In genomic region chr5:112302310-112302709, GRCm38 (mm10) we compare ENCODE assay signal across 21 mouse cellular contexts. TPM values are rescaled to one million over a fixed set of nuclear protein-coding genes. Genes with fewer than 3 reads are reported as not detected.
DNase-seq lines count a peak whose midpoint lies in the region; ATAC-seq and TF ChIP-seq lines count a peak whose summit lies in the region.
"Had no signal": no experiment of that assay in that cellular context is flagged by ENCODE, and none has a peak within 500 bp of the region (broad histone marks: within the 10 kb centered on the region; RNA-seq: fewer than 3 reads in every experiment).

No protein-coding gene starts in this region.

- no peak for TF ChIP-seq CTCF in lung, adult 2 months (IDR thresholded peaks at IDR 0.05; ENCODE audit: insufficient read depth, low read length)
- TF ChIP-seq CTCF in liver, embryonic 14.5 days (IDR thresholded peaks at IDR 0.05; ENCODE audit: low read depth) = no peak

- no peaks in the 10 kb centered on the region for H3K27me3 ChIP-seq in lung, embryonic 16.5 days (ENCODE audit: control insufficient read depth, insufficient read depth, low read depth, low read length)
- H3K27me3 ChIP-seq in liver, embryonic 14.5 days (ENCODE audit: control insufficient read depth, insufficient read depth, low read length) = no peaks in the 10 kb centered on the region
- H3K27me3 ChIP-seq: forebrain, embryonic 13.5 days; hindbrain, embryonic 12.5 days; midbrain, embryonic 12.5 days had no signal

- H3K36me3 ChIP-seq in lung, embryonic 16.5 days (ENCODE audit: control insufficient read depth, insufficient read depth, low read length) = peaks cover 6% of the 10 kb centered on the region
- H3K36me3 ChIP-seq in liver, embryonic 14.5 days (replicated peaks; ENCODE audit: control insufficient read depth, insufficient read depth, low read depth) = no peaks in the 10 kb centered on the region

- H3K9ac ChIP-seq in lung, embryonic 16.5 days (ENCODE audit: low read length) = no peak overlapping the region
- no peak overlapping the region for H3K9ac ChIP-seq in liver, embryonic 14.5 days (replicated peaks)
- H3K9ac ChIP-seq: forebrain, embryonic 13.5 days; hindbrain, embryonic 12.5 days; midbrain, embryonic 12.5 days had no signal

- no peak overlapping the region for H3K4me2 ChIP-seq in lung, embryonic 16.5 days (ENCODE audit: low read depth, low read length)
- no peak overlapping the region for H3K4me2 ChIP-seq in liver, embryonic 14.5 days (ENCODE audit: low read depth)
- H3K4me2 ChIP-seq: forebrain, embryonic 13.5 days; hindbrain, embryonic 12.5 days; midbrain, embryonic 12.5 days had no signal

- DNase-seq in adrenal gland, adult (ENCODE audit: inconsistent age in 2 of 2, low spot score in 1 of 2) = peak; percentile 77 to 88
- no peak for DNase-seq in adrenal gland, postnatal 25 days
- DNase-seq in lung, adult 2 months = no peak
- peak in 1 of 3 experiments; percentile 20 for DNase-seq in liver, embryonic 14.5 days (ENCODE audit: low read depth in 3 of 3, low spot score in 3 of 3)
- DNase-seq in yolk sac, embryonic 10.5 days (ENCODE audit: low spot score) = peak; percentile 82
- no peak for DNase-seq in embryo, embryonic 10 days (ENCODE audit: low spot score)
- DNase-seq: cerebellum, adult 9-10 months; gastrocnemius, postnatal 14 days; heart, postnatal 10 days; kidney, postnatal 10 days; lung, postnatal 14 days; right cerebral cortex, postnatal 25 days; thymus, adult 2 months had no signal

- peak overlapping the region; percentile 1; the same call in 1 of the 2 replicates for H3K27ac ChIP-seq in lung, embryonic 16.5 days (ENCODE audit: low read length)
- H3K27ac ChIP-seq in liver, embryonic 14.5 days = no peak overlapping the region
- H3K27ac ChIP-seq: forebrain, embryonic 13.5 days; heart, embryonic 10.5 days; hindbrain, embryonic 12.5 days; midbrain, embryonic 12.5 days had no signal

- peak; percentile 46; the same call in 1 of the 2 replicates for ATAC-seq in lung, embryonic 16.5 days (ENCODE audit: low read depth)
- peak; percentile 81 for ATAC-seq in liver, embryonic 14.5 days (ENCODE audit: insufficient read depth)
- ATAC-seq in megakaryocyte progenitor cell, adult 5-6 weeks (replicated peaks; ENCODE audit: poor library complexity) = no peak
- ATAC-seq: forebrain, embryonic 13.5 days had no signal

- 52% methylated on average over 5 of the region's 5 CpGs for WGBS in lung, embryonic 16.5 days
- WGBS in lung, adult 2 months = 66% methylated on average over 5 of the region's 5 CpGs
- 72% methylated on average over 5 of the region's 5 CpGs for WGBS in liver, embryonic 14.5 days (ENCODE audit: insufficient replicate concordance)

- H3K4me1 ChIP-seq in lung, embryonic 16.5 days (replicated peaks; ENCODE audit: control insufficient read depth, insufficient read depth, low read length) = peaks cover 8% of the 10 kb centered on the region; the same call in 1 of the 2 replicates
- H3K4me1 ChIP-seq in lung, adult 2 months (ENCODE audit: control insufficient read depth, insufficient read depth, low read length) = peaks cover 24% of the 10 kb centered on the region
- H3K4me1 ChIP-seq in liver, embryonic 14.5 days (replicated peaks; ENCODE audit: control insufficient read depth in 2 of 2, insufficient read depth in 2 of 2, low read length in 1 of 2) = peaks cover 3 to 29% of the 10 kb centered on the region in 2 experiments
- H3K4me1 ChIP-seq: forebrain, embryonic 13.5 days; hindbrain, embryonic 12.5 days; midbrain, embryonic 12.5 days had no signal

- H3K9me3 ChIP-seq in lung, embryonic 16.5 days (ENCODE audit: control insufficient read depth, low read length) = no peaks in the 10 kb centered on the region
- H3K9me3 ChIP-seq in liver, embryonic 14.5 days (ENCODE audit: control insufficient read depth, low read length) = no peaks in the 10 kb centered on the region
- H3K9me3 ChIP-seq: forebrain, embryonic 13.5 days; G1E; heart, embryonic 10.5 days; hindbrain, embryonic 12.5 days; midbrain, embryonic 12.5 days had no signal

- no peak for TF ChIP-seq EP300 in liver, embryonic 14.5 days (IDR thresholded peaks at IDR 0.05; ENCODE audit: low read depth)

- no peak for TF ChIP-seq POLR2A in lung, adult 2 months (IDR thresholded peaks at IDR 0.05; ENCODE audit: borderline replicate concordance, extremely low read depth, low read depth, low read length)

- no peak overlapping the region for H3K4me3 ChIP-seq in lung, embryonic 16.5 days (ENCODE audit: low read length)
- no peak overlapping the region for H3K4me3 ChIP-seq in lung, adult 2 months (replicated peaks; ENCODE audit: extremely low read depth, low read depth, low read length)
- H3K4me3 ChIP-seq in liver, embryonic 14.5 days (ENCODE audit: insufficient read depth in 1 of 2, low read depth in 2 of 2, low read length in 2 of 2) = no peak overlapping the region
- H3K4me3 ChIP-seq: forebrain, embryonic 13.5 days; heart, embryonic 10.5 days; hindbrain, embryonic 12.5 days; midbrain, embryonic 12.5 days had no signal

RNA-seq across cellular contexts. Expression of gene Tfip11, which starts 23.8 kb away (rescaled TPM):
- total RNA-seq in adrenal gland, postnatal 25 days (2021) = 33.3 and 38.6 TPM in 2 replicates
- 31.1 TPM in 2 replicates for polyA plus RNA-seq in lung, embryonic 16.5 days (2015; fragmentation: Nextera tagmentation; extraction: Ambion mirVana)
- polyA plus RNA-seq in lung, adult 2 months (2012; rRNA removed) = 33.5 and 36.2 TPM in 2 replicates
- 10.7 and 11.6 TPM in 2 replicates for polyA plus RNA-seq in liver, embryonic 14.5 days (2012; rRNA removed)
- polyA plus RNA-seq in liver, embryonic 14.5 days (2014; fragmentation: Nextera tagmentation; extraction: Ambion mirVana) = 8.0 and 9.2 TPM in 2 replicates
- 12.9 and 16.2 TPM in 2 replicates for total RNA-seq in megakaryocyte progenitor cell, adult 5-6 weeks (2015)
- total RNA-seq in megakaryocyte progenitor cell, adult 5-6 weeks (2017) = 12.9 and 20.1 TPM in 2 replicates

RNA-seq across cellular contexts. Expression of gene Tpst2, which starts 25.8 kb away (rescaled TPM):
- 144 and 210 TPM in 2 replicates for total RNA-seq in adrenal gland, postnatal 25 days (2021)
- polyA plus RNA-seq in lung, embryonic 16.5 days (2015; fragmentation: Nextera tagmentation; extraction: Ambion mirVana) = 66.8 and 67.9 TPM in 2 replicates
- 122 and 144 TPM in 2 replicates for polyA plus RNA-seq in lung, adult 2 months (2012; rRNA removed)
- 16.2 and 17.2 TPM in 2 replicates for polyA plus RNA-seq in liver, embryonic 14.5 days (2012; rRNA removed)
- polyA plus RNA-seq in liver, embryonic 14.5 days (2014; fragmentation: Nextera tagmentation; extraction: Ambion mirVana) = 30.7 and 30.9 TPM in 2 replicates
- 22.6 and 29.6 TPM in 2 replicates for total RNA-seq in megakaryocyte progenitor cell, adult 5-6 weeks (2015)
- total RNA-seq in megakaryocyte progenitor cell, adult 5-6 weeks (2017) = 31.4 and 45.3 TPM in 2 replicates

RNA-seq across cellular contexts. Expression of gene Srrd, which starts 40.5 kb away (rescaled TPM):
- 22.4 and 29.1 TPM in 2 replicates for total RNA-seq in adrenal gland, postnatal 25 days (2021)
- 34.5 and 36.8 TPM in 2 replicates for polyA plus RNA-seq in lung, embryonic 16.5 days (2015; fragmentation: Nextera tagmentation; extraction: Ambion mirVana)
- polyA plus RNA-seq in lung, adult 2 months (2012; rRNA removed) = 34.6 and 38.4 TPM in 2 replicates
- polyA plus RNA-seq in liver, embryonic 14.5 days (2012; rRNA removed) = 15.7 and 16.0 TPM in 2 replicates
- 13.3 and 15.3 TPM in 2 replicates for polyA plus RNA-seq in liver, embryonic 14.5 days (2014; fragmentation: Nextera tagmentation; extraction: Ambion mirVana)
- total RNA-seq in megakaryocyte progenitor cell, adult 5-6 weeks (2015) = 33.7 and 40.2 TPM in 2 replicates
- total RNA-seq in megakaryocyte progenitor cell, adult 5-6 weeks (2017) = 15.1 and 18.5 TPM in 2 replicates

RNA-seq across cellular contexts. Expression of gene Hps4, which starts 40.6 kb away (rescaled TPM):
- 32.8 and 36.7 TPM in 2 replicates for total RNA-seq in adrenal gland, postnatal 25 days (2021)
- 28.9 and 34.8 TPM in 2 replicates for polyA plus RNA-seq in lung, embryonic 16.5 days (2015; fragmentation: Nextera tagmentation; extraction: Ambion mirVana)
- polyA plus RNA-seq in lung, adult 2 months (2012; rRNA removed) = 34.7 and 40.9 TPM in 2 replicates
- 10.1 and 10.6 TPM in 2 replicates for polyA plus RNA-seq in liver, embryonic 14.5 days (2012; rRNA removed)
- polyA plus RNA-seq in liver, embryonic 14.5 days (2014; fragmentation: Nextera tagmentation; extraction: Ambion mirVana) = 7.5 and 9.0 TPM in 2 replicates
- 15.1 and 15.9 TPM in 2 replicates for total RNA-seq in megakaryocyte progenitor cell, adult 5-6 weeks (2015)
- 12.8 and 17.6 TPM in 2 replicates for total RNA-seq in megakaryocyte progenitor cell, adult 5-6 weeks (2017)

RNA-seq across cellular contexts. Expression of gene Crybb1, which starts 46.7 kb away (rescaled TPM):
- total RNA-seq in adrenal gland, postnatal 25 days (2021) = 1.1 and 2.7 TPM in 2 replicates
- 3.1 and 3.5 TPM in 2 replicates for polyA plus RNA-seq in lung, embryonic 16.5 days (2015; fragmentation: Nextera tagmentation; extraction: Ambion mirVana)
- 0.14 TPM in 1 of 2 replicates, not detected in the other for polyA plus RNA-seq in lung, adult 2 months (2012; rRNA removed)
- not detected in 2 replicates for polyA plus RNA-seq in liver, embryonic 14.5 days (2012; rRNA removed)
- 0.24 TPM in 1 of 2 replicates, not detected in the other for polyA plus RNA-seq in liver, embryonic 14.5 days (2014; fragmentation: Nextera tagmentation; extraction: Ambion mirVana)
- total RNA-seq in megakaryocyte progenitor cell, adult 5-6 weeks (2015) = not detected in 2 replicates
- total RNA-seq in megakaryocyte progenitor cell, adult 5-6 weeks (2017) = not detected in 2 replicates
- total RNA-seq: G1E had no signal
- polyA plus RNA-seq: CD4-positive, CD25-positive, alpha-beta regulatory T cell, adult 4 months; G1E; heart, embryonic 10.5 days had no signal

Comparison
In these comparisons a context has a peak if more than half of its experiments do, and no peak if none do; other contexts are left out.
1. DNase-seq: peak in adrenal gland, adult (2 of 2) and yolk sac, embryonic 10.5 days (single experiment); none in adrenal gland, postnatal 25 days (single experiment), lung, adult 2 months (single experiment) and embryo, embryonic 10 days (single experiment).